Mouse (Mus musculus) heart, adult 2 months (tissue): Measurements from ENCODE around the gene A630076J17Rik.

Source experiments
- CTCF ChIP-seq: fragments of 200-600 bp; IDR thresholded peaks from 2 replicates; pipeline ENCODE4 v1.8.1; 2022; ENCODE audit warnings: antibody characterized with exemption, mild to moderate bottlenecking, moderate library complexity
- EP300 ChIP-seq: fragments of 200-500 bp; IDR thresholded peaks from 2 replicates; pipeline ENCODE4 v1.6.1; 2011; ENCODE audit warnings: low read depth, low read length, control low read depth; ENCODE audit not compliant: insufficient read depth
- POLR2A ChIP-seq: fragments of 200-500 bp; IDR thresholded peaks from 2 replicates; pipeline ENCODE4 v1.6.1; 2011; ENCODE audit warnings: mild to moderate bottlenecking, low read depth, low read length, control low read depth; ENCODE audit not compliant: insufficient read depth

GRCm38 (mm10) chr3:107183178-107183577, 47.2 kb upstream of the A630076J17Rik start:
- TF ChIP-seq CTCF (no peak), POLR2A (no peak), EP300 (no peak)
